Comparison of ENCODE assay signal across 8 mouse cellular contexts in the genomic region with DNA sequence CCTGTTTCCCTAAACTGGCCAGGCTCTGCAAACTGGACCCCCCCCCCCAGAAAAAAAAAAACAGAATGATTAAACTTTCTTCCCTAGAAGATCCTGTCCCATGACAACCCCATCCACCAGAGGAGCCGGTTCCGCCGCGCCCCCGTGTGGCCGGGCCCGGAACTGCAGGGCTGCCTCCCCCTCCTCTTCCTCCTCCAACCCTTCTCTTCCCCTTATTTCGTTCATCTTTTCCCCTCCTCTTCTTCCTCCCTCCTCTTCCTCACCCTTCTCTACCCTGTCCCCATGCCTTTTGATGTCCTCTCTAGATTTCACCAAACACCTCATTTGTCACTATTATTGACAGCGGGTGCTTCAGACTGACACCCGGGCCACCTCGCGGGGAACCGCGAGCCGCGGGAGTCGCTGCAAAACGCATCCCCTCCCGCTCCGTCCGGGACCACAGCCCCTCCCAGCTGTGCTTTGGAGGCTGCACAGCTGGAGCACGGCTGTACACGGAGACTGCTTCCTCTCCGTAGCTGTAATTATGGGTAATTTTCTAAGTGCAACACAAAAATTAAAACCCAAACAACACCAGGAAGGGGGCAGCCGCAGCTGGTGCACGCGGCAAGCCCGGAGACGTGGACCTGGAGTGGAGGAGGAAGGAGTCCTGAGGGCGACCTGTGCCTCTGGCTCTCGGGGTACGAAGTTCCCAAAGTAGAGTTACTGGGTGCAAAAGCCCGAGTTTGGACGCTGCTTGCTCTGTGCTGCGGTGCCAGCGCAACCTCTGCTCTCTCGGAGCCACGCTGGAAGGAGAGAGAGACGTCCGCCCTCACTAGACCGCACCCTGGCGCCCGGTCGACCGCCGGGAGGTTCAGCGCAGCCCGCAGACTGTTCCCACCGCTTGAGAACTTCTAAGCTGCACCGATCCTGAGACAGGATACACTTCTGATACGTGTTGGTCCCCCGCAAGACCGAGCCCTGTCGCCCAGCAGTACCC. TPM values are rescaled to one million over a fixed set of nuclear protein-coding genes. Genes with fewer than 3 reads are reported as not detected.
DNase-seq lines count a peak whose midpoint lies in the region; ATAC-seq lines count a peak whose summit lies in the region.

No protein-coding gene starts in this region.

- peak overlapping the region; percentile 79 for H3K4me3 ChIP-seq in embryonic facial prominence, embryonic 13.5 days
- peak overlapping the region; percentile 83 for H3K4me3 ChIP-seq in heart, embryonic 10.5 days
- H3K4me3 ChIP-seq in liver, embryonic 16.5 days (ENCODE audit: low read depth, low read length), result peak overlapping the region; percentile 67
- H3K4me3 ChIP-seq in neural tube, embryonic 11.5 days (ENCODE audit: low read depth, low read length), result peak overlapping the region; percentile 43

- 0 out of 2 replicates have a peak, but pooled peaks cover 3% of the 10 kb centered on the region for H3K27me3 ChIP-seq in embryonic facial prominence, embryonic 13.5 days
- H3K27me3 ChIP-seq in heart, embryonic 10.5 days (ENCODE audit: insufficient read depth, poor library complexity, severe bottlenecking), result no peaks in the 10 kb centered on the region
- H3K27me3 ChIP-seq in liver, embryonic 16.5 days (ENCODE audit: control insufficient read depth, insufficient read depth, low read depth, low read length), result peaks cover 12% of the 10 kb centered on the region
- H3K27me3 ChIP-seq in neural tube, embryonic 11.5 days (ENCODE audit: control insufficient read depth, insufficient read depth, low read length), result no peaks in the 10 kb centered on the region

- H3K27ac ChIP-seq in embryonic facial prominence, embryonic 13.5 days, result peak overlapping the region; percentile 97
- H3K27ac ChIP-seq in heart, embryonic 10.5 days, result peak overlapping the region; percentile 97
- peak overlapping the region; percentile 89 for H3K27ac ChIP-seq in liver, embryonic 16.5 days (ENCODE audit: low read length)
- H3K27ac ChIP-seq in neural tube, embryonic 11.5 days (ENCODE audit: low read depth, low read length), result peak overlapping the region; percentile 96; the same call in 1 of the 2 replicates

- DNase-seq in CD4-positive helper T cell, adult 2 months (ENCODE audit: low read depth, low spot score), result peak; percentile 88
- peak; percentile 94 for DNase-seq in adrenal gland, postnatal 14 days
- DNase-seq in heart, embryonic 10.5 days (ENCODE audit: low spot score), result peak; percentile 92
- DNase-seq in kidney, adult 8-10 months, result peak; percentile 62 to 80
- DNase-seq in neural tube, embryonic 11.5 days (ENCODE audit: low spot score), result peak; percentile 86
- peak; percentile 83 to 94 for DNase-seq in thymus, postnatal 10 days (ENCODE audit: low spot score in 2 of 2)

- whole genome bisulfite sequencing in embryonic facial prominence, embryonic 13.5 days, result under 1% methylated on average over 54 of the region's 54 CpGs
- under 1% methylated on average over 54 of the region's 54 CpGs for WGBS in heart, embryonic 10.5 days
- under 1% methylated on average over 54 of the region's 54 CpGs for WGBS in liver, embryonic 16.5 days (ENCODE audit: insufficient replicate concordance)
- under 1% methylated on average over 54 of the region's 54 CpGs for WGBS in neural tube, embryonic 11.5 days

- peaks cover 53% of the 10 kb centered on the region for H3K4me1 ChIP-seq in embryonic facial prominence, embryonic 13.5 days
- H3K4me1 ChIP-seq in heart, embryonic 10.5 days, result peaks cover 62% of the 10 kb centered on the region
- H3K4me1 ChIP-seq in liver, embryonic 16.5 days (ENCODE audit: control insufficient read depth, low read depth, low read length), result peaks cover 64% of the 10 kb centered on the region
- peaks cover 28% of the 10 kb centered on the region for H3K4me1 ChIP-seq in neural tube, embryonic 11.5 days (ENCODE audit: control insufficient read depth, insufficient read depth, low read length)

- no peaks in the 10 kb centered on the region for H3K9me3 ChIP-seq in embryonic facial prominence, embryonic 13.5 days
- H3K9me3 ChIP-seq in heart, embryonic 10.5 days, result no peaks in the 10 kb centered on the region
- no peaks in the 10 kb centered on the region for H3K9me3 ChIP-seq in liver, embryonic 16.5 days (replicated peaks; ENCODE audit: control insufficient read depth, low read length)
- H3K9me3 ChIP-seq in neural tube, embryonic 11.5 days (ENCODE audit: control insufficient read depth, low read length), result no peaks in the 10 kb centered on the region

- H3K9ac ChIP-seq in embryonic facial prominence, embryonic 13.5 days, result peak overlapping the region; percentile 75
- peak overlapping the region; percentile 74 for H3K9ac ChIP-seq in liver, embryonic 16.5 days (ENCODE audit: low read depth, low read length)
- H3K9ac ChIP-seq in neural tube, embryonic 11.5 days (ENCODE audit: low read length), result peak overlapping the region; percentile 61

- ATAC-seq in embryonic facial prominence, embryonic 13.5 days (ENCODE audit: insufficient number of reproducible peaks, insufficient read depth, low FRiP score, low TSS enrichment, low read depth), result no peak
- peak; percentile 41 for ATAC-seq in liver, embryonic 16.5 days (ENCODE audit: low read depth)
- 0 out of 2 replicates have a peak, but pooled peaks have one; percentile 8 for ATAC-seq in neural tube, embryonic 11.5 days (ENCODE audit: insufficient read depth, low FRiP score, low TSS enrichment)

- no peaks in the 10 kb centered on the region for H3K36me3 ChIP-seq in embryonic facial prominence, embryonic 13.5 days
- no peaks in the 10 kb centered on the region for H3K36me3 ChIP-seq in heart, embryonic 10.5 days
- no peaks in the 10 kb centered on the region for H3K36me3 ChIP-seq in liver, embryonic 16.5 days (ENCODE audit: control insufficient read depth, insufficient read depth)
- H3K36me3 ChIP-seq in neural tube, embryonic 11.5 days (ENCODE audit: control insufficient read depth, insufficient read depth, low read length), result no peaks in the 10 kb centered on the region

- H3K4me2 ChIP-seq in embryonic facial prominence, embryonic 13.5 days, result peak overlapping the region; percentile 93
- H3K4me2 ChIP-seq in liver, embryonic 16.5 days (ENCODE audit: low read depth, low read length), result peak overlapping the region; percentile 93
- H3K4me2 ChIP-seq in neural tube, embryonic 11.5 days (ENCODE audit: low read depth), result peak overlapping the region; percentile 95

RNA-seq across cellular contexts. Expression of gene Ssbp4, which starts 2.4 kb away (rescaled TPM):
- total RNA-seq in adrenal gland, postnatal 14 days (2021), result 84.4 and 102 TPM in 2 replicates
- polyA plus RNA-seq in embryonic facial prominence, embryonic 13.5 days (2015; fragmentation: Nextera tagmentation; extraction: Ambion mirVana), result 100 and 107 TPM in 2 replicates
- 67.3 and 107 TPM in 2 replicates for polyA plus RNA-seq in heart, embryonic 10.5 days (2016; fragmentation: Nextera tagmentation; extraction: Ambion mirVana)
- 25.1 and 32.3 TPM in 2 replicates for polyA plus RNA-seq in liver, embryonic 16.5 days (2015; fragmentation: Nextera tagmentation; extraction: Ambion mirVana)
- 125 and 137 TPM in 2 replicates for polyA plus RNA-seq in neural tube, embryonic 11.5 days (2014; fragmentation: Nextera tagmentation; extraction: Ambion mirVana)

RNA-seq across cellular contexts. Expression of gene Lrrc25, which starts 4.9 kb away (rescaled TPM):
- 1.6 and 2.0 TPM in 2 replicates for total RNA-seq in adrenal gland, postnatal 14 days (2021)
- 1.9 TPM in 2 replicates for polyA plus RNA-seq in embryonic facial prominence, embryonic 13.5 days (2015; fragmentation: Nextera tagmentation; extraction: Ambion mirVana)
- 0.15 and 1.4 TPM in 2 replicates for polyA plus RNA-seq in heart, embryonic 10.5 days (2016; fragmentation: Nextera tagmentation; extraction: Ambion mirVana)
- 7.5 and 9.0 TPM in 2 replicates for polyA plus RNA-seq in liver, embryonic 16.5 days (2015; fragmentation: Nextera tagmentation; extraction: Ambion mirVana)
- 0.85 and 1.2 TPM in 2 replicates for polyA plus RNA-seq in neural tube, embryonic 11.5 days (2014; fragmentation: Nextera tagmentation; extraction: Ambion mirVana)

RNA-seq across cellular contexts. Expression of gene Isyna1, which starts 16.9 kb away (rescaled TPM):
- 77.2 and 84.7 TPM in 2 replicates for total RNA-seq in adrenal gland, postnatal 14 days (2021)
- polyA plus RNA-seq in embryonic facial prominence, embryonic 13.5 days (2015; fragmentation: Nextera tagmentation; extraction: Ambion mirVana), result 153 and 166 TPM in 2 replicates
- 192 and 214 TPM in 2 replicates for polyA plus RNA-seq in heart, embryonic 10.5 days (2016; fragmentation: Nextera tagmentation; extraction: Ambion mirVana)
- 35.0 and 38.0 TPM in 2 replicates for polyA plus RNA-seq in liver, embryonic 16.5 days (2015; fragmentation: Nextera tagmentation; extraction: Ambion mirVana)
- polyA plus RNA-seq in neural tube, embryonic 11.5 days (2014; fragmentation: Nextera tagmentation; extraction: Ambion mirVana), result 87.9 and 90.7 TPM in 2 replicates

RNA-seq across cellular contexts. Expression of gene Gdf15, which starts 21.2 kb away (rescaled TPM):
- total RNA-seq in adrenal gland, postnatal 14 days (2021), result 0.79 and 1.0 TPM in 2 replicates
- polyA plus RNA-seq in embryonic facial prominence, embryonic 13.5 days (2015; fragmentation: Nextera tagmentation; extraction: Ambion mirVana), result 0.14 and 0.22 TPM in 2 replicates
- polyA plus RNA-seq in heart, embryonic 10.5 days (2016; fragmentation: Nextera tagmentation; extraction: Ambion mirVana), result 0.43 and 1.6 TPM in 2 replicates
- 2.7 and 3.1 TPM in 2 replicates for polyA plus RNA-seq in liver, embryonic 16.5 days (2015; fragmentation: Nextera tagmentation; extraction: Ambion mirVana)
- 0.28 TPM in 1 of 2 replicates, not detected in the other for polyA plus RNA-seq in neural tube, embryonic 11.5 days (2014; fragmentation: Nextera tagmentation; extraction: Ambion mirVana)

RNA-seq across cellular contexts. Expression of gene Pgpep1, which starts 49.1 kb away (rescaled TPM):
- total RNA-seq in adrenal gland, postnatal 14 days (2021), result 73.1 and 86.5 TPM in 2 replicates
- 50.5 and 63.1 TPM in 2 replicates for polyA plus RNA-seq in embryonic facial prominence, embryonic 13.5 days (2015; fragmentation: Nextera tagmentation; extraction: Ambion mirVana)
- polyA plus RNA-seq in heart, embryonic 10.5 days (2016; fragmentation: Nextera tagmentation; extraction: Ambion mirVana), result 38.0 and 42.0 TPM in 2 replicates
- 18.9 and 20.5 TPM in 2 replicates for polyA plus RNA-seq in liver, embryonic 16.5 days (2015; fragmentation: Nextera tagmentation; extraction: Ambion mirVana)
- polyA plus RNA-seq in neural tube, embryonic 11.5 days (2014; fragmentation: Nextera tagmentation; extraction: Ambion mirVana), result 246 and 268 TPM in 2 replicates
